Mouse (Mus musculus) spleen, adult 10 weeks (tissue): ENCODE data around the gene Mcts1. TPM values are rescaled to one million over a fixed set of nuclear protein-coding genes. Genes with fewer than 3 reads are reported as not detected.

Experiments
- polyA plus RNA-seq: library from polyadenylated mRNA; stranded (reverse); fragments of 350-450 nt; fragmentation: Illumina TruSeq; extraction: RNeasy Lipid Tissue Mini Kit (QIAGEN cat#74804); gene quantifications from one replicate; pipeline ENCODE4 v1.2.3, GENCODE M21; 2015; ENCODE audit warnings: low replicate concordance; ENCODE audit not compliant: insufficient read depth

Gene Mcts1
- 135 TPM for polyA plus RNA-seq

DNA sequence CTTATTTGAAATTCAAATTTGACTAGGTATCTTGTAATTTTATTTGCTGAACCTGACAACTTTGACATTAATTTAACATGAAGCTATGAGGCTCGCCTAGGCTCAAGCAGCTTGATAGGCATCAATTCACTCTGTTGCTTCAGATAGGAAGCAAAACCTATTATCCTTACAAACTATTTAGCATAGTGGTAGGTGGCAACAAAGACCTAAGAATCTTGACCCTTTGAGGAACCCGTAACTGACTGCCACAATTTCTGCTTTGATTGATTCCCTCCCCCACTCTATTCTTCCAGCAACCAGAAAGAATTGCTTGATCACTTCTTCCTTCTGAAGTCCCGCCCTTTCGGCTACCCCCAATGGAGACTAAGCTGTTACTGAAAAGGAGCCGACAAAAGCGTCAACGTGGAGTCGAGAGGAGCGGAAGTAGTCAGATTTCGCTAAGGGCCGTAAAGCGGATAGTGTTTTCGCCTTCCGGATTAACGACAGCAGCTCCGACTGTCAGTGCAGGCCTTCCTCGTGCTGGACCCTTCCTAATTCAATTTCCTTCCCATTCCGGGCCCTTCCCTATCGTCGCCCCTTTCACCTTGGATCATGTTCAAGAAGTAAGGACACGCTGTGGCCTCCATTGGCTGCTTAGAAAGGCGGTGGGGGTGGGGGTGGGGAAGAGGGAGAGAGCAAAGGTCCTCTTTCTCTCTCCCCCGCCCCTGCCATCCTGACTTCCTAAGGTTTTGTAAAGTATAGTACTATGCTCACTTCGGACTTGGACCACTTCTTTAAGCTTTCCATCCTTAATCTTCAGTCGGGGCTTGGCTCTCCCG is at the start of gene Mcts1:
Gene Mcts1, plus strand, starts transcription at position 402 of the 818 bp plus-strand sequence.

GRCm38 (mm10) chrX:38576078-38576477 is 24.3 kb upstream of the Mcts1 start, which contains the start of gene Cul4b:
Gene Cul4b, minus strand, starts transcription at chrX:38576196.

DNA sequence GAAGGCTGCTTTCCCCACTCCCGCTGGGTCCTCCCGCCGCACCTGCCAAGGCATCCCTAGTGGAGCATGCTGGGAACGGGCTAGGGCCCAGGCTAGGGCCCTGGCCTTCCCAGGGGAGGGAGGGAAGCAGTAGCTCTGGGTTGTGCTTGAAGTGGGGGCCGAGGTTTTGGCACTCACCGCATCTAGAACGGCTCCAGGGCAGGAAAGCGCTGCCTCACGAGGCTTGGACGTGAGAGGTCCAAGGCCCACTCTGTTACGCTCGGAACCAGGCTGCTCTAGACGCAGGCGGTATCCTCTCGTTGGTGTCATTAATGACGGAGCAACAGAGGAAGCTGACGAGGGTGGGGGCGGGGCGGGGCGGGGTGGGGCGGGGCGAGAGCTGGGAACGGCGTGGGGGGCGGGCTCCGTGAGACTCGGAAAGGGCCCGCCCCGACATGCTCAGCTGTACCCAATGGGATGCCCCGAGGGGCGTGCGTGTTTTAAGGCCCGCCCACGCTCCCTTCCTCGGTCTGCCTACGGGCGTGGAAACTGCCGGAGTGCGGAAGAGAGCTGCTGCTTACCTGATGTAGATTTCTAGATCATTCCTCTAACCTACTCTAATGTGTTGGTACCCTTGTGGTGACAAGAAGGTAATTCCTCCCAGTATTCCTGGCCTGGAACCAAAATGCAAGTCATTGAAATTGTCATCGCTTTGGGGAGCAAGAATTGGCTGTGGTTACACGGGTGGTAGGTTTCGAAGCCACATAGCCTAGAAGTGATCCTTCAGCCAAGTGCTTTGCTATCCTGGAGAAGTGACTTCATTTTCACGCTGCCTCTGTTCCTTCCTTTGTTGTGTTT is 34.6 kb downstream of the Mcts1 start, which contains the start of gene C1galt1c1:
Gene C1galt1c1, minus strand, starts transcription at position 287 of the 837 bp plus-strand sequence.

Other genes starting within 250 kb of the Mcts1 start
- 155 TPM for gene Lamp2, start 144.1 kb upstream of the Mcts1 start, polyA plus RNA-seq
- 42.3 TPM for gene Cul4b, start 24.4 kb upstream of the Mcts1 start, polyA plus RNA-seq
- 28.3 TPM for gene C1galt1c1, start 34.5 kb downstream of the Mcts1 start, polyA plus RNA-seq
- gene 6030498E09Rik, start 172.1 kb downstream of the Mcts1 start, polyA plus RNA-seq: not detected